Mouse (Mus musculus): ENCODE data around the gene Dlg5.

The Dlg5 gene

GRCm38 (mm10) chr14:24106734-24107133, 139.0 kb downstream of the Dlg5 start:
- DNase-seq (ENCODE audit: low spot score in 2 of 2), result no peak

GRCm38 (mm10) chr14:24098828-24099227, 146.9 kb downstream of the Dlg5 start:
- no peak for DNase-seq (ENCODE audit: low spot score in 2 of 2)

GRCm38 (mm10) chr14:24094656-24095055, 151.1 kb downstream of the Dlg5 start:
- DNase-seq (ENCODE audit: low spot score in 2 of 2), result no peak

- DNase-seq (ENCODE audit: low spot score in 2 of 2), result no peak
Measured at GRCm38 (mm10) chr14:24093221-24093620, 152.5 kb downstream of the Dlg5 start.

- no peak for DNase-seq (ENCODE audit: low spot score in 2 of 2)
Measured at GRCm38 (mm10) chr14:24092391-24092790, 153.3 kb downstream of the Dlg5 start.

- DNase-seq (ENCODE audit: low spot score in 2 of 2), result no peak
Measured at GRCm38 (mm10) chr14:24090790-24091189, 154.9 kb downstream of the Dlg5 start.

GRCm38 (mm10) chr14:24089181-24089580, 156.5 kb downstream of the Dlg5 start:
- no peak for DNase-seq (ENCODE audit: low spot score in 2 of 2)

GRCm38 (mm10) chr14:24087430-24087829, 158.3 kb downstream of the Dlg5 start:
- DNase-seq (ENCODE audit: low spot score in 2 of 2), result no peak

- no peak for DNase-seq (ENCODE audit: low spot score in 2 of 2)
Measured at GRCm38 (mm10) chr14:24086481-24086880, 159.2 kb downstream of the Dlg5 start.

Data from spleen, postnatal 4 days (tissue).